Mouse (Mus musculus): ENCODE data around the gene Olfr1434.
"Not testable (repeated sequence)": the region's sequence is repeated elsewhere in the genome, so short reads cannot be mapped to it uniquely, and the experiment has no call there.

Olfr1434 gene

GRCm38 (mm10) chr19:12279554-12279953 lies at the start of gene Olfr1434:
Gene Olfr1434, plus strand, starts transcription at chr19:12279854.
- no peak for DNase-seq (ENCODE audit: low spot score in 2 of 2)

- not testable (repeated sequence) for DNase-seq (ENCODE audit: low spot score in 2 of 2)
Measured at GRCm38 (mm10) chr19:12232496-12232895, 47.2 kb upstream of the Olfr1434 start, which contains the start of gene Olfr1432. Gene Olfr1432, minus strand, starts transcription at chr19:12232596.

- no peak for DNase-seq (ENCODE audit: low spot score in 2 of 2)
Measured at GRCm38 (mm10) chr19:12241559-12241958, 38.1 kb upstream of the Olfr1434 start, which contains the start of gene Olfr262. Gene Olfr262, minus strand, starts transcription at chr19:12241659.

GRCm38 (mm10) chr19:12260732-12261131 lies 18.9 kb upstream of the Olfr1434 start, which contains the start of gene Olfr235:
Gene Olfr235, plus strand, starts transcription at chr19:12261032.
- no peak for DNase-seq (ENCODE audit: low spot score in 2 of 2)

GRCm38 (mm10) chr19:12292979-12293378 lies 13.3 kb downstream of the Olfr1434 start:
- DNase-seq (ENCODE audit: low spot score in 2 of 2) = no peak

- DNase-seq (ENCODE audit: low spot score in 2 of 2) = not testable (repeated sequence)
Measured at GRCm38 (mm10) chr19:12299030-12299429, 19.4 kb downstream of the Olfr1434 start, which contains the start of gene Olfr1436. Gene Olfr1436, minus strand, starts transcription at chr19:12299130.

- no peak for DNase-seq (ENCODE audit: low spot score in 2 of 2)
Measured at GRCm38 (mm10) chr19:12325001-12325400, 45.3 kb downstream of the Olfr1434 start, which contains the start of gene Olfr1437. Gene Olfr1437, minus strand, starts transcription at chr19:12325101.
